Mouse (Mus musculus) heart, postnatal 0 days (tissue): Measurements from ENCODE around the gene Hhipl1. TPM values are rescaled to one million over a fixed set of nuclear protein-coding genes. Genes with fewer than 3 reads are reported as not detected.

Experiments
- ATAC-seq: fragments of 200-750 bp; cut with Nextera tagmentation; 2 replicates; pipeline ENCODE4 v1.8.0; 2017; ENCODE audit warnings: low read depth, moderate number of reproducible peaks, moderate library complexity; ENCODE audit not compliant: insufficient read depth
- DNase-seq: peaks from one replicate; pipeline ENCODE4 v3.0.0-alpha.2; 2016; ENCODE audit warnings: low spot score
- H3K27ac ChIP-seq: fragments of 300-500 bp; sonication (generic); 2 replicates; pipeline ENCODE4 v1.5.1; 2014; ENCODE audit warnings: low read depth, mild to moderate bottlenecking
- H3K27me3 ChIP-seq: fragments of 300-500 bp; sonication (generic); 2 replicates; pipeline ENCODE4 v1.6.1; 2014; ENCODE audit warnings: low read length, mixed read lengths; ENCODE audit not compliant: control insufficient read depth, insufficient read depth
- H3K36me3 ChIP-seq: fragments of 300-500 bp; sonication (generic); replicated peaks from 2 replicates; pipeline ENCODE4 v1.6.1; 2014; ENCODE audit warnings: low read length, mixed read lengths; ENCODE audit not compliant: control insufficient read depth, insufficient read depth
- H3K4me1 ChIP-seq: fragments of 300-500 bp; sonication (generic); 2 replicates; pipeline ENCODE4 v1.6.1; 2014; ENCODE audit warnings: antibody characterized with exemption; ENCODE audit not compliant: control insufficient read depth, insufficient read depth
- H3K4me2 ChIP-seq: fragments of 300-500 bp; sonication (generic); 2 replicates; pipeline ENCODE4 v1.6.1; 2014; ENCODE audit warnings: low read depth, mild to moderate bottlenecking, low read length, moderate library complexity
- H3K4me3 ChIP-seq: fragments of 300-500 bp; sonication (generic); 2 replicates; pipeline ENCODE4 v1.5.1; 2014; ENCODE audit warnings: low read depth, low read length
- H3K9ac ChIP-seq: fragments of 300-500 bp; sonication (generic); replicated peaks from 2 replicates; pipeline ENCODE4 v1.6.1; 2014; ENCODE audit warnings: low read depth, low read length, mixed read lengths
- H3K9me3 ChIP-seq: fragments of 300-500 bp; sonication (generic); replicated peaks from 2 replicates; pipeline ENCODE4 v1.6.1; 2016; ENCODE audit warnings: low read length; ENCODE audit not compliant: control insufficient read depth
- CTCF ChIP-seq: IDR thresholded peaks from 2 replicates; pipeline ENCODE4 v1.5.1; 2016; ENCODE audit warnings: antibody characterized with exemption, control low read depth, low read depth
- EP300 ChIP-seq: IDR thresholded peaks from 2 replicates; pipeline ENCODE4 v1.6.1; 2016; ENCODE audit warnings: antibody characterized with exemption, low read depth
- WGBS: fragments of 180-500 bp; shearing (Covaris S2); extraction: QIAGEN DNeasy Blood & Tissue Kit; methylation state at CpG from one replicate; pipeline ENCODE4 v1.1.7; 2014; 5-methylcytosine and 5-hydroxymethylcytosine counted together
- polyA plus RNA-seq: library from polyadenylated mRNA; unstranded; fragments of >200 nt; fragmentation: Nextera tagmentation; extraction: Ambion mirVana; gene quantifications from 2 replicates; pipeline ENCODE4 v1.2.1, GENCODE M21; 2015
- total RNA-seq: library from RNA; depleted of rRNA; stranded (reverse); fragments of >200 nt; gene quantifications from 2 replicates; pipeline ENCODE4 v1.2.3, GENCODE M21; 2014; ENCODE audit warnings: low replicate concordance

The Hhipl1 gene
- total and polyA plus RNA-seq, 2 experiments from 2014 or later, result 0.61 to 5.0 TPM

- no peak for DNase-seq
- H3K4me1 ChIP-seq, result no peaks in the 10 kb centered on the region; the same call in 1 of the 2 replicates
- WGBS, result 83% methylated on average over 2 of the region's 2 CpGs
- TF ChIP-seq EP300, result no peak
- TF ChIP-seq CTCF, result no peak
- no peak overlapping the region for H3K4me3 ChIP-seq
- H3K9ac ChIP-seq, result no peak overlapping the region
- no peak overlapping the region for H3K4me2 ChIP-seq
- H3K36me3 ChIP-seq, result no peaks in the 10 kb centered on the region
- no peaks in the 10 kb centered on the region for H3K9me3 ChIP-seq
- H3K27me3 ChIP-seq, result peaks cover 40% of the 10 kb centered on the region
- ATAC-seq, result no peak
- no peak overlapping the region for H3K27ac ChIP-seq
Observed at GRCm38 (mm10) chr12:108354284-108354683, 48.2 kb downstream of the Hhipl1 start.

GRCm38 (mm10) chr12:108355271-108355670 lies 49.2 kb downstream of the Hhipl1 start:
- Histone ChIP-seq H3K27ac (no peak overlapping the region), H3K4me2 (no peak overlapping the region), H3K9me3 (no peaks in the 10 kb centered on the region), H3K4me1 (no peaks in the 10 kb centered on the region; the same call in 1 of the 2 replicates), H3K9ac (no peak overlapping the region), H3K4me3 (no peak overlapping the region), H3K27me3 (peaks cover 40% of the 10 kb centered on the region), H3K36me3 (no peaks in the 10 kb centered on the region)
- no peak for ATAC-seq
- WGBS, result 47% methylated on average over 1 of the region's 1 CpGs
- TF ChIP-seq CTCF, result no peak
- TF ChIP-seq EP300, result no peak
- DNase-seq, result no peak

GRCm38 (mm10) chr12:108355986-108356385 lies 49.9 kb downstream of the Hhipl1 start:
- H3K9me3 ChIP-seq, result no peaks in the 10 kb centered on the region
- peaks cover 35% of the 10 kb centered on the region for H3K27me3 ChIP-seq
- H3K4me2 ChIP-seq, result no peak overlapping the region
- H3K4me3 ChIP-seq, result no peak overlapping the region
- no peak for DNase-seq
- no peak overlapping the region for H3K27ac ChIP-seq
- H3K9ac ChIP-seq, result no peak overlapping the region
- no peaks in the 10 kb centered on the region; the same call in 1 of the 2 replicates for H3K4me1 ChIP-seq
- TF ChIP-seq CTCF, result no peak
- TF ChIP-seq EP300, result no peak
- no peaks in the 10 kb centered on the region for H3K36me3 ChIP-seq
- ATAC-seq, result no peak

GRCm38 (mm10) chr12:108363796-108364195 lies 57.7 kb downstream of the Hhipl1 start:
- Histone ChIP-seq H3K4me1 (peaks cover 23% of the 10 kb centered on the region), H3K4me2 (no peak overlapping the region), H3K9ac (no peak overlapping the region), H3K27ac (no peak overlapping the region), H3K9me3 (no peaks in the 10 kb centered on the region), H3K4me3 (no peak overlapping the region), H3K36me3 (no peaks in the 10 kb centered on the region), H3K27me3 (no peaks in the 10 kb centered on the region)
- DNase-seq (peak; percentile 73), ATAC-seq (peak; percentile 61)
- WGBS, result 6% methylated on average over 5 of the region's 5 CpGs
- TF ChIP-seq EP300, result no peak
- TF ChIP-seq CTCF, result peak; percentile 93

GRCm38 (mm10) chr12:108365340-108365739 lies 59.3 kb downstream of the Hhipl1 start:
- H3K9me3 ChIP-seq, result no peaks in the 10 kb centered on the region
- peaks cover 32% of the 10 kb centered on the region for H3K4me1 ChIP-seq
- no peak overlapping the region for H3K4me2 ChIP-seq
- peak; percentile 80 for DNase-seq
- H3K36me3 ChIP-seq, result no peaks in the 10 kb centered on the region
- H3K27me3 ChIP-seq, result no peaks in the 10 kb centered on the region
- H3K9ac ChIP-seq, result no peak overlapping the region
- WGBS, result 3% methylated on average over 3 of the region's 3 CpGs
- peak; percentile 74 for ATAC-seq
- 0 out of 2 replicates have a peak overlapping the region, but pooled peaks have one; percentile 36 for H3K27ac ChIP-seq
- TF ChIP-seq EP300 (no peak), CTCF (peak; percentile 38; the same call in 1 of the 2 replicates)
- H3K4me3 ChIP-seq, result no peak overlapping the region

- WGBS, result 62% methylated on average over 7 of the region's 7 CpGs
- H3K27ac ChIP-seq, result no peak overlapping the region
- no peak for TF ChIP-seq EP300
- TF ChIP-seq CTCF, result no peak
Observed at GRCm38 (mm10) chr12:108365868-108366267, 59.8 kb downstream of the Hhipl1 start.

More at GRCm38 (mm10) chr12:108365868-108366267, 59.8 kb downstream of the Hhipl1 start:
- H3K4me3 ChIP-seq, result no peak overlapping the region
- H3K9ac ChIP-seq, result no peak overlapping the region
- DNase-seq (no peak), ATAC-seq (no peak)
- no peak overlapping the region for H3K4me2 ChIP-seq
- H3K27me3 ChIP-seq, result no peaks in the 10 kb centered on the region
- no peaks in the 10 kb centered on the region for H3K36me3 ChIP-seq
- H3K4me1 ChIP-seq, result peaks cover 37% of the 10 kb centered on the region
- no peaks in the 10 kb centered on the region for H3K9me3 ChIP-seq
